Mouse (Mus musculus): ENCODE results near the gene Iqcd. TPM values are rescaled to one million over a fixed set of nuclear protein-coding genes. Genes with fewer than 3 reads are reported as not detected.

The Iqcd gene
- polyA plus RNA-seq, 2 experiments = 0.12 to 1.4 TPM

GRCm38 (mm10) chr5:120609246-120609775, 20.5 kb downstream of the Iqcd start:
- peaks cover 13% of the 10 kb centered on the region for H3K4me1 ChIP-seq (ENCODE audit: control insufficient read depth, insufficient read depth, low read length)
- WGBS = 85% methylated on average over 16 of the region's 16 CpGs
- ATAC-seq (ENCODE audit: low FRiP score, low read depth) (no peak), DNase-seq (ENCODE audit: low spot score) (no peak)
- no peak overlapping the region for H3K27ac ChIP-seq (replicated peaks; ENCODE audit: low read depth, low read length)
- no peak overlapping the region for H3K4me2 ChIP-seq (replicated peaks; ENCODE audit: low read depth, low read length, severe bottlenecking)
- TF ChIP-seq POLR2A (IDR thresholded peaks at IDR 0.05; ENCODE audit: borderline replicate concordance, extremely low read depth, insufficient read depth, insufficient read length) = no peak
- H3K27me3 ChIP-seq (ENCODE audit: control insufficient read depth, insufficient read depth, low read length) = no peaks in the 10 kb centered on the region
- H3K36me3 ChIP-seq (ENCODE audit: control insufficient read depth, insufficient read depth, low read length) = 0 out of 2 replicates have a peak, but pooled peaks cover 10% of the 10 kb centered on the region
- H3K9me3 ChIP-seq (ENCODE audit: control insufficient read depth, low read length) = no peaks in the 10 kb centered on the region
- no peak overlapping the region for H3K4me3 ChIP-seq (replicated peaks; ENCODE audit: low read length)
- no peak overlapping the region for H3K9ac ChIP-seq (ENCODE audit: low read depth, low read length, severe bottlenecking)

- Histone ChIP-seq H3K27me3 (ENCODE audit: control insufficient read depth, insufficient read depth, low read length) (no peaks in the 10 kb centered on the region), H3K36me3 (ENCODE audit: control insufficient read depth, insufficient read depth, low read length) (0 out of 2 replicates have a peak, but pooled peaks cover 10% of the 10 kb centered on the region), H3K27ac (replicated peaks; ENCODE audit: low read depth, low read length) (no peak overlapping the region), H3K9me3 (ENCODE audit: control insufficient read depth, low read length) (peaks cover 1% of the 10 kb centered on the region; the same call in 1 of the 2 replicates), H3K9ac (ENCODE audit: low read depth, low read length, severe bottlenecking) (no peak overlapping the region), H3K4me2 (replicated peaks; ENCODE audit: low read depth, low read length, severe bottlenecking) (peak overlapping the region; percentile 75), H3K4me1 (ENCODE audit: control insufficient read depth, insufficient read depth, low read length) (peaks cover 13% of the 10 kb centered on the region), H3K4me3 (replicated peaks; ENCODE audit: low read length) (no peak overlapping the region)
- DNase-seq (ENCODE audit: low spot score) = no peak
- no peak for TF ChIP-seq POLR2A (IDR thresholded peaks at IDR 0.05; ENCODE audit: borderline replicate concordance, extremely low read depth, insufficient read depth, insufficient read length)
- no peak for ATAC-seq (ENCODE audit: low FRiP score, low read depth)
- 97% methylated on average over 5 of the region's 5 CpGs for WGBS
Measured at GRCm38 (mm10) chr5:120610906-120611305, 22.1 kb downstream of the Iqcd start.

DNA sequence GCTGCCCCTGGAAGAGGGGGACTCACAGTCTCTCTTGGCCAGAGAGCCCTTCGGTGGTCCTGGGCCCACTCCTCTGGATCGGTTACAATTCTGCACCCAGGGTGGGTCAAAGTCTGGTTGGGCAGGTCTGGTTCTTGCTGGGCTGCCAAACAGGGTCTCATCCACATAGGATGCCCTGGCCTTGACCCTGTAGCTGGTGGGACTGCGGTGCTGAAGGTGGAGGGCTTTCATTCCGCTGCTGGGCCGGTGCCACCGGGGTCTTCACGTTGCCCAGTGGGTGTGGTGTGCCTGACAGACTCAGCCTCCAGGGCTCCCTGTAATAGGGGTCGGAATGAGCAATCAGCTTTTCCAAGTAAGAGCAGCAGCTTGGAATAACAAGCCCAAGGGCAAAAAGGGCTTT, 22.6 kb downstream of the Iqcd start:
- no peak for TF ChIP-seq POLR2A (IDR thresholded peaks at IDR 0.05; ENCODE audit: borderline replicate concordance, extremely low read depth, insufficient read depth, insufficient read length)
- no peak for ATAC-seq (ENCODE audit: low FRiP score, low read depth)
- peak overlapping the region; percentile 59 for H3K9ac ChIP-seq (ENCODE audit: low read depth, low read length, severe bottlenecking)
- peak overlapping the region; percentile 75 for H3K4me2 ChIP-seq (replicated peaks; ENCODE audit: low read depth, low read length, severe bottlenecking)
- H3K4me3 ChIP-seq (replicated peaks; ENCODE audit: low read length) = peak overlapping the region; percentile 58
- H3K36me3 ChIP-seq (ENCODE audit: control insufficient read depth, insufficient read depth, low read length) = 0 out of 2 replicates have a peak, but pooled peaks cover 10% of the 10 kb centered on the region
- no peaks in the 10 kb centered on the region for H3K27me3 ChIP-seq (ENCODE audit: control insufficient read depth, insufficient read depth, low read length)
- H3K9me3 ChIP-seq (ENCODE audit: control insufficient read depth, low read length) = peaks cover 3% of the 10 kb centered on the region; the same call in 1 of the 2 replicates
- no peak for DNase-seq (ENCODE audit: low spot score)
- H3K4me1 ChIP-seq (ENCODE audit: control insufficient read depth, insufficient read depth, low read length) = peaks cover 13% of the 10 kb centered on the region
- 53% methylated on average over 8 of the region's 8 CpGs for WGBS
- no peak overlapping the region for H3K27ac ChIP-seq (replicated peaks; ENCODE audit: low read depth, low read length)

- peak within 1 kb of the TSS; percentile 59 for H3K9ac ChIP-seq (ENCODE audit: low read depth, low read length, severe bottlenecking)
- H3K27ac ChIP-seq (replicated peaks; ENCODE audit: low read depth, low read length) = peak within 1 kb of the TSS; percentile 84
- peak within 1 kb of the TSS; percentile 75 for H3K4me2 ChIP-seq (replicated peaks; ENCODE audit: low read depth, low read length, severe bottlenecking)
- DNase-seq (ENCODE audit: low spot score) (peak; percentile 97), ATAC-seq (ENCODE audit: low FRiP score, low read depth) (peak; percentile 88)
- no peak for TF ChIP-seq POLR2A (IDR thresholded peaks at IDR 0.05; ENCODE audit: borderline replicate concordance, extremely low read depth, insufficient read depth, insufficient read length)
- H3K4me3 ChIP-seq (replicated peaks; ENCODE audit: low read length) = peak within 1 kb of the TSS; percentile 58
- peaks cover 3% of the 10 kb centered on the region; the same call in 1 of the 2 replicates for H3K9me3 ChIP-seq (ENCODE audit: control insufficient read depth, low read length)
- H3K27me3 ChIP-seq (ENCODE audit: control insufficient read depth, insufficient read depth, low read length) = no peaks in the 10 kb centered on the region
- H3K36me3 ChIP-seq (ENCODE audit: control insufficient read depth, insufficient read depth, low read length) = peaks cover 17% of the 10 kb centered on the region
- under 1% methylated on average over 22 of the region's 22 CpGs for WGBS
- peaks cover 13% of the 10 kb centered on the region for H3K4me1 ChIP-seq (ENCODE audit: control insufficient read depth, insufficient read depth, low read length)
Measured at GRCm38 (mm10) chr5:120612442-120612821, 23.6 kb downstream of the Iqcd start, which contains the start of the genes Rita1 and Ddx54. Gene Rita1, minus strand, starts transcription at chr5:120612589. Gene Ddx54, plus strand, starts transcription at chr5:120612739.

DNA sequence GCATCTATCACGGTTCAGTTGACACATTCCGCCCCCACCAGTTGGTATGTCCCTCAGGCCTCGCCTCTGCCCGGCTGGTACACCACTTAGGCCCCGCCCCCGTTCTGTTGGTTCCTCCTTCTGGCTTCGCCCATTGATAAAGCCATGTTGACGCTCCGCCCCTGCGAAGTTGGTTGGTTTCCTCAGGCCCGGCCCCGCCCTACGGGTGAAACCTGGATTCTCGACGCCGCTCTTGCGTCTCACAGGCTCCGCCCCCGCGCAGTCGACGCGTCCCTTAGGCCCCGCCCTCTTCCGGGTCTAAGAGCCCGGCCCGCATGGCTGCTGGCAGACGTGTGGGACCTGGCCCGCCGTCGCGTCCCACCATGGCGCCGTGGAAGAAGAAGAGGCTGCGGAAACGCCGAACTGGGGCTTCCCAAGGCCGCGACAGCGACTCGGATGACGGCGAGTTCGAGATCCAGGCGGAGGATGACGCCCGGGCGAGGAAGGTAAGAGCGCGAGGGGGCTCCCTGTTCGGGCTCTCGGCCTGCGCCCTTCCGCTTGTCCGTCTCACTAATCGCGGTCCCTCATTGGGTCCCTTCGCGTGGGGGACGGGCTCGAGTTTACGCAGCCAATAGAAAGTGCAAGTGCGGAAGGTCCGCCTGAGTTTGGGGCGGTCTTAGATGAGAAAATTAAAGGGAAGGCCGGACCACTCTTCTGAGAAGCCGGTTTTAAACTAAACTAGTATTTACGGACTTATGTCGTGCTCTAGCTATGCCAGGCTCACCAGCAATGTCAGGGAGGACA, 24.2 kb downstream of the Iqcd start:
- H3K27ac ChIP-seq (replicated peaks; ENCODE audit: low read depth, low read length) = peak overlapping the region; percentile 84
- peak overlapping the region; percentile 58 for H3K4me3 ChIP-seq (replicated peaks; ENCODE audit: low read length)
- peaks cover 13% of the 10 kb centered on the region for H3K4me1 ChIP-seq (ENCODE audit: control insufficient read depth, insufficient read depth, low read length)
- peak; percentile 88; the same call in 1 of the 2 replicates for TF ChIP-seq POLR2A (IDR thresholded peaks at IDR 0.05; ENCODE audit: borderline replicate concordance, extremely low read depth, insufficient read depth, insufficient read length)
- DNase-seq (ENCODE audit: low spot score) (peak; percentile 100), ATAC-seq (ENCODE audit: low FRiP score, low read depth) (peak; percentile 93)
- under 1% methylated on average over 59 of the region's 69 CpGs for WGBS
- H3K27me3 ChIP-seq (ENCODE audit: control insufficient read depth, insufficient read depth, low read length) = no peaks in the 10 kb centered on the region
- H3K9me3 ChIP-seq (ENCODE audit: control insufficient read depth, low read length) = peaks cover 3% of the 10 kb centered on the region; the same call in 1 of the 2 replicates
- peaks cover 22% of the 10 kb centered on the region for H3K36me3 ChIP-seq (ENCODE audit: control insufficient read depth, insufficient read depth, low read length)
- peak overlapping the region; percentile 59 for H3K9ac ChIP-seq (ENCODE audit: low read depth, low read length, severe bottlenecking)
- peak overlapping the region; percentile 75 for H3K4me2 ChIP-seq (replicated peaks; ENCODE audit: low read depth, low read length, severe bottlenecking)

Data from limb, embryonic 14.5 days (tissue).